Mouse (Mus musculus) heart, adult 2 months (tissue): ENCODE results near the gene Irf4.

ENCODE experiments used
- CTCF ChIP-seq: fragments of 200-600 bp; IDR thresholded peaks from 2 replicates; pipeline ENCODE4 v1.8.1; 2022; ENCODE audit warnings: antibody characterized with exemption, mild to moderate bottlenecking, moderate library complexity
- EP300 ChIP-seq: fragments of 200-500 bp; IDR thresholded peaks from 2 replicates; pipeline ENCODE4 v1.6.1; 2011; ENCODE audit warnings: low read depth, low read length, control low read depth; ENCODE audit not compliant: insufficient read depth
- POLR2A ChIP-seq: fragments of 200-500 bp; IDR thresholded peaks from 2 replicates; pipeline ENCODE4 v1.6.1; 2011; ENCODE audit warnings: mild to moderate bottlenecking, low read depth, low read length, control low read depth; ENCODE audit not compliant: insufficient read depth

DNA sequence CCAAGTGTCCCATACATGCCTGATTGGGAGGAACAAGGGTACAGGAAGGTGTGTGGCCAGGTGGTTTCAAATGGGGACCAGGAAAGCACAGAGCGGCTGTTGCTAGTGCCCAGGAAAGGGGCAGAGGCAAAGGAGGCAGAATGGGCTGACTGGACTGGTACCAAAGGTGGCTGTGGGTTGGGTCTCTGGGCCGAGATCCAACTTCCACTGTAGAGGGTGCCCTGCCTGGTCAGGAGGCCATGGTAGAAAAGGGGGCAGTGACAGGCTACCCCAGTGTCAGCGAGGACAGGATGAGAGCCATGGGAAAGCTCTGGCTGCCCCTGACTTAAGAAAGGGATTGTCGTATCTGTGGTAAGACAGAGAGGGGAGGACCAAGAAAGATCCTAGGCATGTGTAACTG lies 44.2 kb downstream of the Irf4 start:
- TF ChIP-seq CTCF = no peak
- TF ChIP-seq POLR2A = no peak
- TF ChIP-seq EP300 = no peak
